Mouse (Mus musculus): ENCODE data around the gene Birc2.

Gene Birc2

DNA sequence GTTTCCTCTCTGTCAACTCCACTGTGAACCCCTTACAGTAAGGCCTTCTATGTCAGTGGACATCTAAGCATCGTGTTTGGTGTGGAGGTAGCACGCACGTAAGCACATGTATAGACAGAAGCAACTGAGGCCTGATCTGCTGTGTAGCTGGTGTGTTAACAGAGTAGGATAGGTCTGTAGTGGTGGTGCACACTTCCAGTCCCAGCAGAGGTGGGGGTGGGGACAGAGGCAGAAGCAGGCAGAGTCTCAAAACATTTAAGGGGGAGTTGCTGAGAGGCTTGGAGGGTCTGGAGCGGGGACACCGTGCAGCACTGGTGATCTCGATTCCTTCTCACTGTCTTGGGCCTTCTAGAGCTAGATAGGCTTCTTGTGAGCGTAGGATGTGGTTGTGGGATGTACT is 50.8 kb downstream of the Birc2 start:
- no peak for DNase-seq (ENCODE audit: low read depth, low spot score)

DNA sequence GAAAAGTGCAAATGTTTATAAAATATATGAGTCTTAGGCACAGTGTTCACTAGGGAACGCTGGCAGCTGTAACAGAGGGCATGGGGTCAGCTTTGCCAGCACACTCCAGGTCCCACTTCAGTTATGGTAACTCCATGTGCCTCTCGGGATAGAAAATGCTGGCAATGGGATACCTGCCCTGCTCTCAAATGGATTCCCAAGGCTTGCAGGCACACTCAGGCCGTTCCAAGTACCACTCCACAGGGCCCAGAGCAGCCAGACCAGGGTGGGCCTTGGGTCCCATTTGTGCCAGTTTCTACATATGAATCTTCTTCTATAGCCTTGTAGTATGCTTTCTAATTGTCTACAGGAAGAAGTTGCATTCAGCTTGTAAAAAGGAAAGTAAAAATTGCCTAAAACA is 51.5 kb downstream of the Birc2 start:
- DNase-seq (ENCODE audit: low read depth, low spot score), result no peak

DNA sequence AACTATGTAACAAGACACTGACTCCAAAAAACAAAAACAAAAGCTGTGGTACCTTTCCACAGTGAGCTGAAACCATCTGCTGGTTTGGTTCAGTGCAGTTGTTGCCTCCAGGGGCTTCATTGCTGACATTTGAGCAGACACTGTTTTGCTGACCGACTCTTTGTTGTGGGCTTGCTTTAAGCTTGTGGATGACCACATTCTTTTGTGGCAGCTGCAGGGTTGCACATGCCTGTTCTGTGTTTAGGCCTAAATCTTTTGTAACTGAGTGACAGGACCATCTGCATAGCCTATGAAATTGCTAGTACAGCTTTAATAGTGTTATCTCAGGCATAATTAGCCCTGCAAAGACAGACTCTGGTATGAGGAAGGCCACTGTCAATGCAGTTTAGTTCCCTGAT is 52.2 kb downstream of the Birc2 start:
- no peak for DNase-seq (ENCODE audit: low read depth, low spot score)

DNA sequence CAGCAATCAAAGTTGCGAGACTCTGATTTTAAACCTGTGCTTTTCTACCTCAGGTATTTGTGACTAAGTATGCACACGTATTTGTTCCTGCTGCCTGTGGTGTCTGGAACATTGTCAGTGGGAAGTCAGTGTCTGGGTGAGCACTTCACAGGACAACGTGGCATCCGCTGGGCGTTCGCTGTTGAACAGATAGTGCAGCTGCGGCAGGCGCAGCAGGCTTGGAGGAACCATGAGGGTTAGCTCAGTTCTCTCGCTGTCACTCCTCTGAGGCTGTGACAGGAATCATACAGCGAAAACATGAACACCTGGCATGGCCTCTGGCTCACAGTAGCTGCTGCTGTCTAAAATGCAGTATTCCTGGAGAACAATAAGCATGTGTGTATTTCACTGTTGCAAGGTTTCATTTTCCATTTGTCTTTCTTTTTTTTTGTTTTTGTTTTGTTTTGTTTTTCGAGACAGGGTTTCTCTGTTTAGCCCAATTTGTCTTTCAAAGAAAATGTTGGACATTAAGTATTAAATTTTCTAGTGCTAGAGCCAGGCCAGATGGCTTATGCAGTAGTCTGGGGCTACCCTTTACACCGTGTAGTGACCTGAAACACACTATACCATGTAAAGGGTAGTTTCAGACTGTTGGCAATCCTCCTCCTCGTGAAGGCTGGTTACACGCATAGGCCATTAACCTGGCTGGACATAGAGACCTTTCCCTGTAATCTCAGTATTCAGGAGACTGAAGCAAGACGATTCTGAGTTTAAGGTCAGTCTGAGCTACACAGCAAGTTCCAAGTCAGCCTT is 52.8 kb downstream of the Birc2 start:
- peak; percentile 27 for DNase-seq (ENCODE audit: low read depth, low spot score)

DNA sequence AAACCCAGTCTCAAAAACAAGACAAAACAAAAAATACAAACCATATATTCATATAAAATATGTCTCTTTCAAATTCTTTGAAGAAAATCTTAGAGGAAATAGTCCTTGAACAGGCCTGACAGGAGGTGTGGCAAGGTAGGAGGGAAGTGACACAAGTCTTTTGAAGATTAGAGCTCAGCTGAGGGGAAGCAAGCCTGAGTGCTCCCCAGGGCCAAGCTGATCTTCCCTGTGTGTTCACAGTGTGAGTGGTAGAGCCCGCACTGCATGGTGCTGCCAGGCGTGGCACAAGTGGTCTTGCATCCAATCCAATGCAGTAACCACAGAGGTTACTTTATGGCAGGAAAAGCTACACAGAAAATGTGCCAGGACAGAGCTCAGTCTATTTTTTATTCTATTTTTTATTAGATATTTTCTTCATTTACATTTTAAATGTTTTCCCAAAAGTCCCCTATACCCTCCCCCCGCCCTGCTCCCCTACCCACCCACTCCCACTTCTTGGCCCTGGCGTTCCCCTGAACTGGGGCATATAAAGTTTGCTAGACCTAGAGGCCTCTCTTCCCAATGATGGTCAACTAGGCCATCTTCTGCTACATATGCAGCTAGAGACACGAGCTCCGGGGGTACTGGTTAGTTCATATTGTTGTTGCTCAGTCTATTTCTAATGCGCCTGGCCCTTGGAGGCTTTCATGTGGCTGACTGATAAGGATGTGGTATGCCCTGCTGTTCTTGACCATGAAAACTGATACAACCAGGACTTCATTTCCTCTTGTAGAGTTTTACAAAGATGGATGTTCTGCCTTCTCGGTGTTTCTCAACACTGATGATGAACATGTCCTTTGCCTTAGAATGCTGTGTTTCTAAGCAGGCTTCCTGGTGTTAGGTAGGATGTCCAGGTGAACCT is 56.4 kb downstream of the Birc2 start:
- no peak for DNase-seq (ENCODE audit: low read depth, low spot score)

DNA sequence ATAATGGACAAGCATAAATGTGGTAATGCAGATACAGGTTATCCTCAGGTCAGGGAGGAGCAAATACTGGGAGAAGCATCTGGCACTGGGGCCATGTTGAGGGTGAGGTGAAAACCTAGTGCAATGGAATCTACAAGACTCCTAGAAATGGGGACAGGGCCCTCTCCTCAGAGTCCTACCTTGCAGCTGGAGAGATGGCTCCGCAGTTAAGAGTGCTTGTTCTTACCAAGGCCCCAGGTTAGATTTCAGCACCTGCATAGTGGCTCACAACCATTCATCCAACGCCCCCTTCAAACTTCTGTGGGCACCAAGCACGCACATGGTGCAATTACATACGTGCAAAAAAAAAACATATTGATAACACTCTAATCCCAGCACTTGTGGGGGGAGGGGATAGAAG is 57.1 kb downstream of the Birc2 start:
- no peak for DNase-seq (ENCODE audit: low read depth, low spot score)

DNA sequence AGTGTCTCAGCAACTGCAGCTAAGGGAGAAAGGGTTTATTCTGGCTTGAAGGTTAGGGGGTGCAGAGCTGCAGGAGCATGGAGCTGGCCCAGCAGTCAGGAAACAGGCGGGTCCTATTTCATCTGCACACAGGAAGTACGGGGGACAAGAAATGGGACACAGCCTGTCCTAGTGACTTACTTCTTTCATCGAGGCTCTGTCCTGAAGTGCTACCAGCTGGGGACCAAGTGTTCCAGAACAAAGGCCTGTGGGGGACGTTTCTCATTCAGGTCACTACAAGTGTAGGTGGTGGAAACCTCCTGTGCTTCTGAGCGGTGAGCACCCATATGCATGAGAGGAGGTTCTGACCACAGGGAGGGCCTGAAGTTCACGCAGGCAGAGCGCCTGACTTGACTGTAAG is 58.1 kb downstream of the Birc2 start:
- DNase-seq (ENCODE audit: low read depth, low spot score), result no peak

DNA sequence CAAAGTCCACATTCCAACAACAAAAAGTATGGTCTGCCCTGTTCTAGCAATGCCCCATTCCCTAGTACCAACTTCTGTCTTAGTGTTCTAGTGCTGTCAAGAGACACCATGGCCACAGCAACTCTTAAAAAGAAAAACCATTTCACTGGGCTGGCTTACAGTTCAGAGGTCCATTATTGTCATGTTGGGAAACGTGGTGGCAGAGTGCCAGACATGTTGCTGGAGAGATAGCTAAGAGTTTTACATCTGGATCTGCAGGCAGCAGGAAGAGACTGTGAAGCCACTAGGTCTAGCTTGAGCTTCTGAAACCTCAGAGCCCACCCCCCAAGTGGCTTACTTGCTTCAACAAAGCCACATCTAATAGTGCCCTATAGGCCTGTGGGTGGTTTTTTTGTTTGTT is 59.2 kb downstream of the Birc2 start:
- no peak for DNase-seq (ENCODE audit: low read depth, low spot score)

DNA sequence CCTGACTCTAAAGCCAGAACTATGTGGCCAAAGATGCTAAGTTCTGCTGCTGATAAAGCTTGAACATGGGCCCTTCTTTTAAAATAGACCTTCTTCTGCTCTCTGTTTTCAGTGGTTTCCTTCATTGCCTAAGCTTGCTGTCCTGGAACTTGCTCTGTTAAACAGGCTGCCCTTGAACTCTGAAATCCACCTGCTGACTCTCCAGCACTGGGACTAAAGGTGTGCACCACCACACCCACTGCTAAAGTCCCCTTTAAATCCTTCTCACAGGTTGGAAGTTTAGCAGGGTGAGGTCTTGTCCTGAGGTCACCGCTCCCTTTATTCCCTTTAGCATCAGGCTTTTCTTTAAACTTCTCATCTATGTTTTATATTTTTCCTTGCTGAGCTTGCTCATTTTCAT is 59.9 kb downstream of the Birc2 start:
- DNase-seq (ENCODE audit: low read depth, low spot score), result no peak

DNA sequence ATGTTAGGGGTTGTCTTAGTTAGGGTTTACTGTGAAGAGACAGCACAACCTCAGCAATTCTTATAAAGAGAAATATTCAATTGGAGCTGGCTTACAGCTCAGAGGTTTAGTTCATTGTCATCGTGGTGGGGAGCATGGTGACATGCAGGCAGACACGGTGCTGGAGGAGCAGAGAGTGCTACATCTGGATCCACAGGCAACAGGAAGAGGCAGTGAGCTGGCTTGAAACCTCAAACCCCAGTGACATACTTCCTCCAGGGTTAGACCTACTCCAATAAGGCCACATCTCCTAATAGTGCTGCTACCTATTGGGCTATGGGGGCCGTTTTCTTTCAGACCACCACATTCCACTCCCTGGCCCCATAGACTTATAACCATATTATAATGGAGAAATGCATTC is 60.9 kb downstream of the Birc2 start:
- no peak for DNase-seq (ENCODE audit: low read depth, low spot score)

DNA sequence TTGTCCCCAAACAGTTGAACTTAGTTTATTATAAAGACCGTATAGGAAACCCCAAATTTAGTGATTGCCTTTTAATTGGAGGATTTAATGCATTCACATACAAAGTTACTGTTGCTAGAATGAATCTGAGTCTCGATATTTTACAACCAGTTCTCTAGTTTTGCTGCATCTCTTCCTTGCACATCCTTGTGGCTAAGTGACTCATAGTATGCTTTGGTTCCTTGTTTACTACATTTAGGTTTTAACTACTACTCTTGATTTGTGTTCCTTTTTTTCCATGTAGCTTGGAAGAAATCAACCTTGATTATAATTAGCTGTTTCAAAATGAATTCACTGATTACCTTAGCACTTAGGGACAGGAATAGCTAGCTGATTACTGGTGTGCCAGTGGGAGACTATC is 61.9 kb downstream of the Birc2 start:
- DNase-seq (ENCODE audit: low read depth, low spot score), result peak; percentile 29

DNA sequence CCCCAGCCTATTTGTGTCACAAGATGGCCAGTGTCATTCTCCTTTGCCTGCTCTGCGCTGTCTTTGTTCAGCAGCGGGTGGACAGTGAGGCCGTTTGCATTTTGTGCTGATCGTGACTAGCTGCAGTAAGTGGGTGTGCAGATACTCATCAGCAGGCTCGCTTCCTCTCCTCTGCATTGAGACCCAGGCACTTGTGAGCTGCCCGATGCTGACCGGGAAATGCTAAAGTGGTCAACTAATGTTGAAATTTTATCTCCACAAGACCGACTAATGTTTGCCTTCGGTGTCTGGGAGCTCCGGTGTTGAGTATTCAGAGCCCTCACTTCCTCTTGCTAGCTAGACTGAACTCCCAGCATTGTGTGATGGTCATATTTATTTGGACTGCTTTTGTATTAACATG is 62.3 kb downstream of the Birc2 start:
- no peak for DNase-seq (ENCODE audit: low read depth, low spot score)

DNA sequence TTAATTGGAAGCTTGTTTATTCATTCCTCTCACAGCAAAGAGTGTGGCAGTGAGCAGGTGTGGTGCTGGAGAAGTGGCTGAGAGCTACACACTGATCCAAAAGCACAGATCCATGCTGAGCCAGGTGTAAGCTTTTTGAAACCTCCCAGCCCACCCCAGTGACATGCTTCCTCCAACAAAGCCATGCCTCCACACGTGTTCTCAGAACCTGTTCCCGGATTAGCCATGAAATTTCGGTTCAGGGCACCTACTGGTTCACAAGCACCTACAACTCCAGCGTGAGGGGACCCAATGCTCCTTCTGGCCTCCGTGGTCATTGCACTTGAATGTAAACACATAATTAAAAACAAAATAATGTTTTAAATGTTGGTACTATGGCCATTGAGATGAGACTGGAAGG is 63.2 kb downstream of the Birc2 start:
- DNase-seq (ENCODE audit: low read depth, low spot score), result no peak

DNA sequence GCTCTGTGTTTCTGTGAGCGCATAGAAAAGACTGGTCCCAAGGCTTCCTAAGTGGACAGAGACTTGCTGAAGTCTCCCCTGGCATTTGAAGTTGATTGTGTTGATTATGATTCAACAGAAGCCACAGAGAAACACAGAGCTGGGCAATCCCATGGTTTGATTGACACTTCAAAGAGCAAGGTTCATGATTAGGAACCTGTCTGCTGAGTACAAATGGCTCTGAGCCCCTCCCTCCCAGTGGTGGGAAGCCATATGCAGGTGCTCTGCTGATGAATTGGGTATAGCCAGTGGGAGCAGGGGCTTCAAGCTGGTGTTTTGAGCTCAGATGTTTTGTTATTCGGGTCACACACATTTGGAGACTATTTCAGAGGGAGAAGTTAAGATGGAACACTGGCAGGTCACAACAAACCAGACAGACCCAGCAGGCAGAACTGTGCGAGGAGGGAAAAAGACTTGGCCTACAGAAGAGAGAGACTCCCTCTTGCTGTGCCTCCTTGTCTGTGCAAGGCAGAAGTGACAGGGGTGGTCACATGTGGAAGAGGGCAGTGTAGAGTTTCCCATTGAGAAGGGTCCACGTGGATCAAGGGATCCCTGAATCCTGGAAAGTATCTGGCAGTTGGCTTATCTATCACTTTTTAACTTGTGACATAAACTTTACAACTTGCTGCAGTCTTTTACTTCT is 64.0 kb downstream of the Birc2 start:
- no peak for DNase-seq (ENCODE audit: low read depth, low spot score)

DNA sequence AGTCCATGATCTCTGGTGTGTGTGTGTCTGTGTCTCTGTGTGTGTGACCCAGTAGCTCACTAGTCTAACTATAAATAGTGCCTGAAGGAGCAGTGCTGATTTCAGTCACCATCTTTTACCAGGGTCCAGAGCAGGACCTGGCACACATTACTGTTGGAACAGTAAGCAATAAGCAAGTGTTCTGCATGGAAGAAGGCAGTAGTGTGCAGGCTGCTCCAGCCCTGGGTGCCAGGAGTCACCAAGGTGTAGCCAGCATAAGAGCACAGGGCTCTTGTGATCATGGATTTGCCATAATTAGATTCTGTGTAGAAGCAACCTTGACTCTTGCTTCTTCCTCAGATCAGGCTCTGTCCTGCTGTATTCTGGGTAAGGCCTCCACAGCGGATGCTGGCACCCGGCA is 64.5 kb downstream of the Birc2 start:
- DNase-seq (ENCODE audit: low read depth, low spot score), result no peak

DNA sequence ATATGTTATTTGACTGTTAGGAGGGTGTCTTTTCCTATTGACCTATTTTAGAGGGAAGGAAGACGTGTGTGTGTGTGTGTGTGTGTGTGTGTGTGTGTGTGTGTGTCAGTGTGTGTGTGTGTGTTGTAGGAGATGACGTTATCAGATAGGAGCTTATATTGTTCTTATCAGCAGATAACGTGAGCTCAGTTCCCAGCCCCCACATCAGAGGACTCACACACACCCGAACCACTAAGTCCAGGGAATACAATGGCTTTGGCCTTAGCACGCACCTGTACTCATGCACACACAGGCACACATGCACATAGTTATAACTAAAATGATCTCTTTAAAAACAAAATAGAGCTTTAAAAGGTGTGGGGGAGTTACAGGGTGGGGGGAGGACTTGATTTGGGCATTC is 67.4 kb downstream of the Birc2 start:
- DNase-seq (ENCODE audit: low read depth, low spot score), result no peak

DNA sequence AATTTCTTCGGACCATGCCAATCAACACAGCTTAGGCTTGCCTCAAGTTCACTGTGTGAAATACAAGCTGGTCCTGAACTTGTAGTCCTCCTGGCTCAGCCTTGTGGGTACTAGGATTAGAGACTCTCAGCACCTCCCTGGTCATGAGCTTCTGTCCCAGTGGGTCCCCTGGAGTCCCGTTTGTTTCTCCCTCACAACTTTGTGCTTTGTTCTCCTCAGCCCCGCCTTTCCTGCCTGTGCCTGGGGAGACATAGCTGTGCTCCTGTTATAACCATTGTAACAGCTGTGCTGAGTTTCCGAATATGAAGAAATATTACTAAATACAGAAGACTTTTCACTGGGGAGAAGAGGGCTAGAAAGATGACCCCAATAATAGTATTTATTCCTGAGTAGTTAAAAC is 67.8 kb downstream of the Birc2 start:
- DNase-seq (ENCODE audit: low read depth, low spot score), result no peak

Data from brain, adult 2 months (tissue).